Mouse (Mus musculus) MEL-GATA-1-ER (cell line): ENCODE results near the gene Dscam.

Source experiments
- DNase-seq: peaks from one replicate; pipeline ENCODE4 v3.0.0-alpha.2; 2012; ENCODE audit warnings: low read depth; ENCODE audit errors: extremely low read depth

Dscam gene

DNA sequence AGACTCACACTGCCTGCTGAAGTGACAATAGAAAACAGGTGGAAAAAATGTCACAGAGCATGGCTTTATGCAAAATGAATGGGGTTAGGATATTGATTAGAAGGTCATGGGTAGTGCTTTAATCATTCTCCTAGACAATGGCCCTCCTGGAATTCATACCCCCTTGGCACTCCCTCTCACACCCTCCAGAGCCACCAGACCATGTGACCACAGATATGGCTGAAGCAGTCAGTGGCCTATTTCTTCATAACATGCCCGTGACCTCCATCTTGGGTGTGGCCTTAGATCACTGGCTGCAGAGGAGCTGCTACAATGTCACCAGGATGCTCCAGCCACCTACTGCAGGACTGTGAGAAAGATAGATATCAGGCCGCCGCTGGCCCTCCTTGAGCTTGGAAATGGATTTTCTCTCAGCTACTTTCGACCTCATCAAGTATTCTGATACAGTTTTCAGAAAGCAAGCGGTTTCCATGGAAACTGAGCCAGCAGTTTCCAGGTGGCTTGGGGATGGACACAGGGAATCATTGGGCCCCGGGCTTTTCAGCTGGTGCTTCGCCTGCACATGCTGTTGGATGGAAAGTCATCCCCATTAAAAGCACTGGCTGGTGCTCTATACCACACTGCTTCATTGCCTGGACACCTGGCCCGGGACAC is 445.4 kb downstream of the Dscam start:
- DNase-seq = no peak

DNA sequence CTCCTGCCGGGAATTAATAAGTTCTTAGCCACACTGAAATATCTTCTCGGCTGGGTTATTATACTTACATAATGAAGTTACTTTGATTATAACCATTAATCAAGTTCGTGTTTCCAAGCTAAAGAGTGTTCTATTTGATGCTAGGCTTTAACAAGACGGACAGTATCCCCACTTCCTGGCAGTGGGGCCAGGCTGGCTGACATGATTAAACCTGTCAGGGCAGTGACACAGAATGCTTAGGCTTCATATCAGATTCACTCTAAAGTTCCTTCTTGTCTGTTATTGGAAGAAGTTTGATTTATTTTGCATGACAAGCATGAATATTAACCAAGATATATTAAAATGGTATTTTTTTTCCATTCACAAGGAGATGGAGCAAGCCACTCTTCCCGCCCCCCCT is 446.0 kb downstream of the Dscam start:
- DNase-seq = no peak

DNA sequence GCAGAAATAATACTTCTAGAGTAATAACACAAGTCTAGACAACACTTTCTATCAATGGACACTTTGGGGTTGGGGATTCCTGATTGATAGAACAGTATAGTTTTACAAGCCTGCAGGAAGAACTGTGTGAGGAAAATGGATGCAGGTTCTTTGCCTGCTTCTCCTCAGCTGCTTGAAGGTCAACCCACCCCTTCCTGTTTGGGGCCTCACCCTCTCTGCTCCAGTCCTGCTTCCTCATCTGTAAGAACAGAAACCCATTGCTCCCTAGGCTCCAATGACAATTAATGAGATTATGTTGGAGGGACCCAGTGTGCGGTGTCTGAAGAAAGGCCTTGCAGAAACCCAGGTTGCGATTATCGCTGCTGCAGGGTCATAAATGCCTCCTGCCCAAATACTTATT is 446.4 kb downstream of the Dscam start:
- DNase-seq = no peak

DNA sequence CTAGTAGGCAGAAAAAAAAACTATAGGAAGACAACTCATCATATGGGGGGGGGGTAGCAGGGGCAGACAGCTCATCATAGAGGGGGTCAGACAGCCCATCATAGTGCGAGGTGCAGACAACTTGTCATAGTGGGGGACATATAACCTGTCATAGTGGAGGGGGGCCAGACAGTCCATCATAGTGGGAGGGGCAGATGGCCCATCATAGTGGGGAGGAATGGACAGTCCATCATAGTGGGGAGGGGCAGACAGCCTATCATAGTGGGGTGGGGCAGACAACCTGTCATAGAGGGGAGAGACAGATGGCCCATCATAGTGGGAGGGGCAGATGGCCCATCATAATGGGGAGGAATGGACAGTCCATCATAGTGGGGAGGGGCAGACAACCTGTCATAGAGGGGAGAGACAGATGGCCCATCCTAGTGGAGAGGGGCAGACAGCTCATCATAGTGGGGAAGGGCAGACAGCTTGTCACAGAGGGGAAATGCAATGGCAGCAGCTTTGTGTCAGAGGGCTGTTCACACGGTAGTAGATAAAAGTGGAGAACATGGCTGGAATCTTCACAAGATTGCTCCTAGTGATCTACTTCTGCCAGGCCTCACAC is 447.4 kb downstream of the Dscam start:
- no peak for DNase-seq

DNA sequence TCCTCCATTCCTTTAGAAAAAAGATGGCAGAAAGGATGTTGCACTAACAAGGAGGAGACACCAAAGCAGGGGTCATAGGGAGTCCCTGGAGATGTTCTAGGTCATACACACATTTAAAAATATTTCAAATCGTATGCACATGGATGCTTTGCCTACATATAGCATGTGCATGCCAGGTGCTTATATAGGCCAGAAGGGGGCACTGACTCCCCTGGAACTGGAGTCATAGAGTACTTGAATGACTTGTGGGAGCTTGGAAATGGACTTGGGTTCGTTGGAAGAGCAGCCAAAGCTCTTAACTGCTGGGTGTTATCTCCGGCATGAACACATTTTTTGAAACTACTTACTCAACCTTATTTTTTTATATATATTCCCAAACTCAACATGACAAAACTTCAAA is 448.4 kb downstream of the Dscam start:
- no peak for DNase-seq

DNA sequence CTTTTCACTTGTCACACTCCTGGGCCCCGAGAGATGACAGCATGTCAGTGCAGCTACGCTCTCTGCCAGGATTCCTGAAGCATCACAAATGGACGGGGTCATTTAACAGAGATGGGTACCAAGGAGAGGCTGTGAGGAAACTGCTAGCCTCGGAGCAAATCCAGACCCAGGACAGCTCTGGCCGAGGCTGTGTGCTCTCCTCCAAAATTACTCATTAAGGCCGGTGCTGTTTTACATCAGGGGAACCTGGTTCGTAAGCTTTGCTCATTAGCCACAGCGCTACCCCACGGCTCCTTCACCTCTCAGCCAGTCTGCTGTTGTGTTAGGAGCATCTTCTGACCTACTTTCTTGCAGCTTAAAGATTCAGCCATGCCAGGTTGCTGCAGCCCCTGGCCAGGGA is 449.3 kb downstream of the Dscam start:
- DNase-seq = no peak

DNA sequence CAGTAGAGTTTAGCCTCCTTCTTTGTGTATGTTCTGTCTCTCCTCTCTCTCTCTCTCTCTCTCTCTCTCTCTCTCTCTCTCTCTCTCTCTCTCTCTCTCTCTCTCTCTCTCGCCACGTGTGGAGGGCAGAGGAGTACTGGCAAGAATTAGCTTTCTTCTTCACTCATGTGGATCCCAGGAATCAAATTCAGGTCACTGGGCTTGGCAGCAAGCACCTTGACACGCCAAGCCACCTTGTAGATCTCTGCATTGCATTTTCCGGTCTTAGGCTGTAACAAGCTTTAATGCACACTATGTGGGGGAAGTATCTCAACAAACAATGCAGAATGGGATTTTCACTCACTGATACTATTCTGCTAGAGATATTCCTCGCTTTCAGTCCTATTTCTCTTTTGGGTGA is 449.9 kb downstream of the Dscam start:
- no peak for DNase-seq

DNA sequence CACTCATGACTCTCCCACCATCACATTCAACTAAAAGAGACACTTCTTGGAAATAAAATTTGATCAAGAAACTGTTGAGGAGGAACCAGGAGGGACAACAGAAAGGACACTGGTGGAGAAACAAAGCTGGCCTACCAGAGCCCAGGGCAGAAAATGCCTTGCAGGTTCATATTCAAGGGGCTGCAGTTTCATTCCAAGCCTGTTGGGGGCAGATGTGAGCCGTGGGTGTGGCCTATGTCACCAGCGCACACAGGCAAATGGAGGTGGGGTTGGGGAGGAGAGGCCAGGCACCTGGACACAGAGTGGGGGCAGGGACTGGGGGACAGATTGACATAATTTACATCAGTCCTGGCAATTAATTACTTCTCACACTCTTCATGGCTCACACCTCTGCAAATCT is 452.3 kb downstream of the Dscam start:
- DNase-seq = no peak

DNA sequence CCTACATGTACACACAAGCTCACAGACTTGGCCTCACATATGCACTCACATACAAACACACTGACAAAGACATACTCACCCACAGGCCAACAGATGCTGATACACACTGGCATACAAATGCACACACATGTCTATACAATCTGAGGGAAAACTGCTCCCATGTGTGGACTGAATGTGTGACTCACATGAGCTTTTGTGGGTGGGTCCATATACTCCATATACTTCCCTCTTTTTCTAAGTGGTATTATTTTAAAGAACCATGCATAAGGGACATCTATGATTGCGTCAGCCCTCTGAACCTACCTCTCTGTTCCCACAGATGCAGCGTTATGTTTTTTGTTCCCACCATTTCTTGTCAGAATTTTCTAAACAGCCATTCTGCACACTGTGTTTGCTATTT is 453.9 kb downstream of the Dscam start:
- DNase-seq = no peak

DNA sequence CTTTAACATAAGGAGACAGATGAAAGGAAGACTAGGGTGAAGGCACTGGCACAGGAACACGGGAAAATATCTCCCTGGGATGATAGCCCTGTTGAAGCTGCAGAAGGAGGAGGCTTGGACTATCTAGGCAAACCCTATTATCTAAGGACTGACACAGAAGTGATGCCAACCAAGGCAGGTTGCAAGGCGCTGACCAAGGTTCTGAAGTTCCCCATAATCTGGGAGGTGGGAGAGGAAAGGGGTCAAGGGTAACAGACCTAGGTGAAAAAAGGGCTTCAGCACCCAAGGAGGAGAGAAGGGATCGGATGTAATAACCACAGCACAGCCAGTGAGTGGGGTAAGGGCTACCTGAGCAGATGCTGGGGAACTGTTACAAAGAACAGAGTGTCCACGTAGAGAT is 458.6 kb downstream of the Dscam start:
- no peak for DNase-seq

DNA sequence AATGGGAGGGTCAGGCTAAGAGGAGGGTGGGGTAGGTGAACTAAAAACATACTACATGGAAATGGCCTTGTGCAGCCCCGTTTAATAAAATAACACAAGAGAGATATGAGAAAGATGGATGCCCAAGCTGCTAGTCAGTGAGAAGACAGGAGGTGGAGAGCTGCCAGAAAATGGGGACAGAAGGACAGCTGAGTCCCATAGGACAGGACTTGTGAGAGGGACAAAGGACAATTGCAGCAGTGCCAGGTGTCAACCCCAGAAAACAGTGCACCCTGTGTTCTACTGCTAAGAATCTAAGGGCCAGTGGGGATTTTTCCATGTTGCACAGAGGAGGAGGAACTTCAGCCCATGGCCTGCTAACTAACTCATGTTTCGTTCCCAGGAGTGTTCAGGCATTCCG is 470.0 kb downstream of the Dscam start:
- DNase-seq = no peak

DNA sequence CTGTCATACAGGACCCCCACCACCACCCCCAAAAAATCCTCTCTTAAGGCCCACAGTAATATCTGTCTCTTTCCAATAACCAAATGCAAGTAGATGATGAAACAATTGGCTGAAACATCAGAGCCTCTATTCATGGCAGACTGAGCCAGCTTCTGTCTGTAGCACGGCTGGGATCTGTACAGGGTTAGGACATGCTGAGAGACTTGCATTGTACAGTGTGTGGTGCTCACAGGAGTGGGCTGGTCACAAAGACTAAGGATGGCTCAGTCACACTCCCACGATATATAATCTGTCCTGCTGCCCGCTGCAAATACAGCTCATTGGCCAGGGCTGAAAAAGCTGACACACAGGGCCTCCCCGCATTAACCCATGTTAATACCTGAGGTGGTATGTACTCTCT is 474.7 kb downstream of the Dscam start:
- DNase-seq = no peak

DNA sequence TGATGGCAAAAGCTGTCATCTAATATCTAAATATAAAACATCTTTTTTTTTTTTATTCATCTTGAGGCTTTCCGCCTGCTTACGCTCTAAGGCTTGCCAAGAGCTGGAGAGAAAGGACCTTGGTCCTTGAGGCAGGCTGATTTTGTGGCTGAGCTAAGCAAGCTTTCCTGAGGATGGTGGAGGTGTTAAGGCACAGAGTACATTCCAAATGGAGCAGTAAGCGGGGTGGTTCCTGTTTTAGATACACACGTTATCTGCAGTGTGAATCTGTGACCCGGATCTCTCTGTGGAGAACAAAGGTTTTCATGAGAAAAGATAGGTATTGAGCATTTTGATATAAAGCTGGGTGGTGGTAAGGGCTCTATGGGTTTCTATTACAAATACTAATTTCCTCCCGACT is 479.0 kb downstream of the Dscam start:
- no peak for DNase-seq

DNA sequence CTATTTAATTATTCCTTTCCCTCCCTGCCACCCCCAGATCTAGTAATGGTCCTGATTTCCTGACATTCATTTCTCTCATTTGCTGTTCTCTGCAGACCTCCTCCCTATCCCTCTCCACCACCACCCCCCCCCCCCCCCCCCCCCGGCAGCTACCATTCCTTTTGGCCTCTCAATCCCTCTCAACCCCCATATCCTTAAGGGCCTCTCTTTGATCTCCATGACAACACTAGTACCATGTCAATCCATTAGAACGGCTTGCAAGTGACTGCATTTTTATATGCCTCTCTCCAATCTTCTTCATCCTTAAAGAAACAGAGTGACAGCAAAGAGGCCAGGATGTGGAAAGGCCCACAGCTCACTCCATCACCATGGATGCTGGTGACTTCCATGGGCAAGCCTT is 480.5 kb downstream of the Dscam start:
- no peak for DNase-seq

DNA sequence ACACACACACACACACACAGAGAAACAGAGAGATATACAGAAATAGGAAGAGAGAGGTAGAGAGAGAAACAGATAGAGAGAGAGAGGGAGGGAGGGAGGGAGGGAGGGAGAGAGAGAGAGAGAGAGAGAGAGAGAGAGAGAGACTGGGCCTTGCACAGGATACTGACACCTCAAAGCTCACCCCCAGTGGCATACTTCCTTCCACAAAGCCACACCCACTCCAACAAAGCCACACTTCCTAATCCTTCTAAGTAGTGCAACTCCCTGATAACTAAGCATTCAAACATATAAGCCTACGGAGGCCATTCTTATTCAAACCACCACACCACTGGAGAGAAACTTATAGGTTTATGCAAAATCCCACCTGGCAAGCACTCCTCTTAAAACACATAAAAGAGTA is 481.1 kb downstream of the Dscam start:
- DNase-seq = no peak

DNA sequence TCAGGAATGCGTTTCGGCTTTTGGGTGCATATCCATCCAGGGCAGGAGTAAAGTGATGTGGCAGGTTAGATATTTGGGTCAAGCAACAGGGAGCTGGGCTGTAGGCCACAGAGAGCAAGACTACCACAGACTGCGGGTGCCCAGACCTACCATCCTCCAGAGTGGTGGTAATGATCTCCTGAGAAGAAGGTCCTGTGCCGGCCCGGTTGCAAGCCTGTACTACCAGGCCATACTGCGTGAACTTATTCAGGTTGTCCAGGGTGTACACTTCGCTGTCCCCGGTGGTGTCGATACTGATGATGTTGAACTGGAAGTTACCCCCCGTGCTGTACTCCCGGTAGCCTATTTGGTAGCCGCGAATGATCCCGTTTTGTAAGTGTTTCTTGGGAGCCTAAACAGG is 485.5 kb downstream of the Dscam start:
- no peak for DNase-seq

DNA sequence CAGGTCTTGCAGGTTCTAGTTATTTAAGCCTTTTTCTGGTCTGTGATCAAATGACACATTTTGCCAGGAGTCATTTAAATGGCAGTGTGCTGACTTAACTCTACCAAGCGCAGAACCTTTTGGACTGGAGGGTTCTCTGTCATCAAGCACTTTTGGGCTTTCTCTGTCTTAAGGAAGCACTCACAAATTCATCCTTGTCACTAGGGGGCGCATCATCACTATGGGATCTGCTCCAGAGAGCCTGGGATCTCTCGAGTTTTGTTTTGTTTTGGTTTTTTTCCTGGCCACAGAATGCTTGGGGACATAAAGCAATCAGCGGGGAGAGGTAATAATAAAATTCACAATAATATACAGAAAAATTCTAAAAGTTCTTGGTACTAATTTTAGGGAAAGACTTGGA is 486.0 kb downstream of the Dscam start:
- peak; percentile 13 for DNase-seq

DNA sequence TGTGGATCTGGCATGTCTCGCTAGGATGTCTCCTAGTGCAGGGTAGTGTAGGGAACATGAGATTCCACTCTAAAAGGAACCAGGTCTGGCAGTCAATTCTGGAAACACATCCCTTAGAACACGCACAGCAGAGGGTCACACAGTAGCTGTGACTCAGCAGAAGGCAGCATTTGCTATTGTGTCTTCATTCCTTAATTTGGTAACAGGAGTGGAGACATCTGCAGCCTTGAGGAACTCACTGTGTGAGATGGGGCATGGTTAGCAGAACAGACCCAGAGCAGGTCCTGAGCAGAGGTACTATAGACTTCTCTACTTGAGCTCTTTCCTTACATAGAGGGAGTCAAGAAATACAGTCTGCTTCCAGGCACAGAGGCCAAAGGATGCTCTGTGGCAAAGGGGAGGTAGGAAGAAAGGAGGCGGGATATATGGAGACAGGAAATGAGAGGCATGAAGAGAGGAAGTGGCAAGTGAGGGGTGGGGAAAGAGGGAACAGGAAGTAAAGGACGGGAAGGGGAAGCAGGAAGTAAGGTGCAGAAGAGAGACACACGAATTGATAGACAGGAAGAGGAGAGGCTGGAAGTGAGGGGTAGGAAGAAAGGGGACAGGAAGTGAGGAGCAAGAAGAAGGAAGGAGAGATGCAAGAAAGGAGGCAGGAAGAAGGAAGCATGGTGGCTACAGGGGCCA is 488.1 kb downstream of the Dscam start:
- DNase-seq = no peak

DNA sequence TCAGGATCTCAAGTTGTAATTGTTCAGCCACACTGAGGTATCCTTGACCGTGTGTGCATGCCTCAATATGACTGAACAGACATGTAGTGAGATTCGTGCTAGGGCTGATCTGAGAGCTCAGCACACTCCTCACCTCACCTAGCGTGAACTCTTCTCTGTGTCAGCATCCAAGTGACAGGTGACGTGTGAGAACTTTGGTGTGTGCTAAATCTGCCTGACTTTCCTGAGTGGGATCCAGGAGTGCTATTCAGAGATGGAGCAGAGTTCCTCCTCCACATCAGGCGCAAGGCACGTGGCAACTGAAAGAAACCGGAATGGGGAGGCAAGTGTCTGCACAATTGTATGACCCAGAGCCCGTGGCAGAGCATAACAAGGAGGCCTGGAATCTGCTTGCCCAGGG is 490.6 kb downstream of the Dscam start:
- no peak for DNase-seq

DNA sequence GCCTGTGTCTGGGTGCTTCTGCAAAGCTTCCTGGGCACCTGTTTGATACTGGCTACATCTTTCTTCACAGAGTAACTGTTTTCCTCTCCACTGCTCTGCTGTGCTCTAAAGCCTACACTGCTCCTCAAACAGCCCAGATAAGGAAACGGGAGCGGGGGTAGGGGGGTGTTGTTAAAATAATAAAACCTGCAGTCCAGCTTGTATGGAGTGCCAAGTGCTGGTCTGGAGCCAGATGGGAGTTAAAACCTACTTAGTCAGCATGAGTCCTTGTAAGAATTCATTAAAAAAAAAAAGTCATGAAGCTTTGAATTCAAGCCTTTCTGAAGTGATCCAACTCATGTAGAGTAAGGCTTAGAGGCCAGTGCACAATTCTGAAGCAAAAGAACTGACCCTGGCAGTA is 493.1 kb downstream of the Dscam start:
- no peak for DNase-seq

DNA sequence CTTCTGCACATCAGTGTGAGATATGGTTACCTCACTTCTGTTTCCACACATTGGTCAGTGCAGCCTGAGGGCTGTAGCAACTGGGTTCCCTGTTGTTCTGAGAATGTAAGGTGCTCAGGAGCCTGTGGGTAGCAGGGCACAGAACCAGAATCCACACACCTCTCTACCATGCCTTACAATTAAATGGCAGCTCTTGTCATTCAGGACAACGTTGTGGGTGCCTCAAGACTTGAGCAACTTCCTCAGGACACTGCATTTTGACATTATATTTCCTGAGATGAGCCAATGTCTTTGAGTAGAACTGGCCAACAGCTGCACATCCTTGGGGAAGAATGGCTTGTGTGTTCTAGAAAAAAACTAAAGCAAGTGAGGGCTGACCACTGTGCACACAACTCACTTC is 493.9 kb downstream of the Dscam start:
- no peak for DNase-seq

DNA sequence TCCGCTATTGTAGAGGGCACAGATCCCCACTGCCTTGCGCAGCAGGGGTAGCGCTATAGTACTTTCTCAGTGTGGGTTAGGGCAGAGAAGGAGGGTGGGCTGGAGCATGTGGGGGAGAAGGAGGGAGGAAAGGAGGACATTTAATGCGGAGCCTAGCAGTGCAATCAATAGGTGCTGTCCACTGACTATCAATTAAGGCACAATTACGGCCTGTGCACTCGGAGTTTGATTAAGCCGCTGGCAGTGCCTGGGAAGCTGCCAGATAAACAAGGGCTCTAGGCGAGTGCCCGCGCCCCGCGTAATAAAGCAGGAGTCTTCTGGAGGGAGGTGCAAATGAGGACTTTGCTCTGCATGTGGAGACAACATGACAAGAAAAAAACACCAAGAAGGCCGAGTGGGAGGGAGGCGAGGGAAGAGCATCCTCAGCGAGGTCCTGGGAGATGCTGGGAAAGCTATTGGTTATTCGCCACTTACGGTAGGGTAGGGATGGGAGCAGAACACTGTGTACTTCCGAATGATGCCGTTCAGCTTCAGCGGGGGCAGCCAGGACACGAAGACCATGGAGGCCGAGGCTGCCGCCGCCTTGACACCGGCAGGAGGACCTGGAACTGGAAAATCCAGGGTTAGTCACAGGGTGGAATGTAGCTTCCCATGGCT is 497.2 kb downstream of the Dscam start:
- no peak for DNase-seq
